Mouse (Mus musculus) c-Kit-positive CD71-negative TER-119-negative erythroid progenitor cells, embryonic 14.5 days (primary cell): Measurements from ENCODE around the gene Tgoln1.

ENCODE experiments used
- DNase-seq: peaks from one replicate; pipeline ENCODE4 v3.0.0-alpha.2; 2013; ENCODE audit warnings: low read depth

The Tgoln1 gene

DNA sequence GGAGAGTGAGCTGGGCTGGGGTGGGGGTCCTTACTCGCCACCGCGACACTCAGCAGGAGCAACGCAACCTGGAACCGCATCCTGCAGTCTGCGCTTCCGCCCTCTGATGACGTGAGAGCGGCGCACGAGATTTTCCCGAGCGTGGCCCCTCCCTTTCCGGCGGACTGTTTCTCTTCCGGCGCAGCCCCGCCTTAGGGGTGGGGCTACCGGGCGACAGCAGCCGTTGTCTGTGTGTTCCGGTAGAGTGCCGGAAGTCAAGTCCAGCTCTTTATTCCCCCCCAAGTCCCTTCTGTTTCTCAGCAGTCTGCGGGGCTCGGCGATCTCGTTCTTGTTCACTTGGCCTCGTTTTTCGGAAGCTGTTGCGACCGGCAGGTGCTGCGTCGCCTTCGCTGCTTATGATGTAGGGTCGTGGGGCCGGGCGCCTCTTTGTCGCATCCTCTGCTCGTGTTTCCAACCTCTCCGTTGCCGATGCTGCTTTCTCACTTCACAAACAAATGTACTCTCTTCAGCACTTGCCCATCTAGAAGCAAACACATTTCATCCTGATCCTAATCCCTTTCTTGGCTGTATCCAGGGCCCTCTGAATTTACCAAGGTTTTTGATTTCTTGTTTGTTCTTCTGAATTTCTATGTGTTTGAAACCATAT, at the start of gene Tgoln1:
Gene Tgoln1, minus strand, starts transcription at position 358 of the 646 bp plus-strand sequence.
- DNase-seq = peak; percentile 95

DNA sequence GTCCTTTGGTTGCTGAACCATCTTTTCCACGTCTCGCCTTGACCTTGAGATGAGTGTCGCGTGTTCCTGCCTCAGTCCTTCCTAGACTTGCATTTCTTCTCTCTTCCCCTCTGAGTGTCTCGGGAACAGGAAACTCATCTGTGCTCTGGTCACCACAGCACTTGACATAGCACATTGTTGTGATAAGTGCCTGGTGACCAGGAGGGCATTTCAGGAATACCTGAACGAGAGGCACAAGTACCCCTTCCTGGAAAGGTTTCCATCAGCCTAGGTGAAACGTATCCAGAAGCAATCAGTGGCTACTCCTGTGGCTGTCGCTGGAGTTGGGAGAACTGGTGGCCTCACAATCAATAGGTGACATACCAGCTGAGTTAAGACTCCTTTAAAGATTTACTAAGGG, 47.5 kb upstream of the Tgoln1 start:
- no peak for DNase-seq

DNA sequence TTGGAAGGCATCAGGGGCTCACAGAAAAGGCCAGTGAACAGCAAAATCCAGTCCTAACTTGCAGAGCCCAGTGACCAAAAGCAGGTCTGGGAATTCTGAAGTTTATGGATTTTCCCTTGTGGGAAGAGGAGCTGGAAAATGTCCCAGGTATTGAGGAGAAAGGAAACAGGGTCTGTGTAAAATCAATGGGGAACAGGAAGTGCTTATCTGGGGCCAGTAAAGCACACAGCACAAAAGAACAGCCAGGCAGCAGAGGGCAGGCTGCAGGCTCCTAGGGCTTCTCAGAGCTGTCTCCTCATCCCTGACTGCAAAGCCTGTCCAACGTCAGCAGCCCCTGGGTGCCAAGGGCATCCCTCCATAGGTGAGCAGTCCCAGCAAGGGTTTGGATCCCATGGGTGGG, 46.2 kb upstream of the Tgoln1 start:
- DNase-seq = no peak

DNA sequence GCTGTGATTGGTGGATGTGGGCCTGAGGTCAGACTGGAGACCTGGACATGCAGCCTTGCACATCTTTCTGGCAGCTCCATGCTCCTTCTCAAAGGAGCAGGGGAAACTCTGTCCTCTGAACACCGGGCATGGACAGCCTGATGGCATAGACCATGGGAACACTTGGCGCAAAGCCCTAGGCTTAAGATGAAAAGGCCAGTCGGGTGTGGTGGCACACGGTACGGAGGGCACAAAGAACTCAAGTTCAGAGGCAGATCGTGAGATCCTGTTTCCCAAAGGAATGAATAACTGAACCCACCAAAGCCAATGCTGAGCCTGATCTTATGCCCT, 43.6 kb upstream of the Tgoln1 start:
- DNase-seq = no peak

DNA sequence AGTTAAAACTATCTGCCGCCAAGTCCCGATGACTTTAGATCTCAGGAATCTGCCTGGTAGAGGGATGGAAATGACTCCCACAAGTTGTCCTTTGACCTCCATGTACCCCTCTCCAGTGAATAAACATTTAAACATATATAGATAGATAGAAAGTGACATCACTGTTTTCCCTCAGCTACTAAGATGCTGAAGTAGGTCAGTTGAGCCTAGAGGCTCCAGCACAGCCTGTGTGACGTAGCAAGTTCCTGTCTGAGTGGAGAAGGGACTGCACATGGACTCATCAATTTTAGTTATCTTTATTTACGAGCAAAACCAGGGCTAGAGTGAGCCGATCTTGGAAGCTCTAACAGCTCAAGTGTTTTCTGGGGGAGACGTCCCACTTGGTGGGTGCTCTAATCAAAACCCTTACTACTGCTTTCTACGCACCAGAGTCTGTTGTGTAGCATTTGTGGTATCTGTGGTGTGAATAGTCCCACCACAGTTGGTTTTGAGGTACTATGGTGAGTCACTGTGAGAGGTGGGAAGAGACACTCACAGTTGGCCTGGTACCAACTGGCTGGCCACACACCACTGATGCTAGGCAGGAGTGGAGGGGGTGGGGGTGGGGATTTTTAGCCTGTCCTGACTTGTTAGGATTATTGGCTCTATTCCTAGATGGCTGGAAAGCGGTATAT, 43.1 kb upstream of the Tgoln1 start:
- DNase-seq = no peak

DNA sequence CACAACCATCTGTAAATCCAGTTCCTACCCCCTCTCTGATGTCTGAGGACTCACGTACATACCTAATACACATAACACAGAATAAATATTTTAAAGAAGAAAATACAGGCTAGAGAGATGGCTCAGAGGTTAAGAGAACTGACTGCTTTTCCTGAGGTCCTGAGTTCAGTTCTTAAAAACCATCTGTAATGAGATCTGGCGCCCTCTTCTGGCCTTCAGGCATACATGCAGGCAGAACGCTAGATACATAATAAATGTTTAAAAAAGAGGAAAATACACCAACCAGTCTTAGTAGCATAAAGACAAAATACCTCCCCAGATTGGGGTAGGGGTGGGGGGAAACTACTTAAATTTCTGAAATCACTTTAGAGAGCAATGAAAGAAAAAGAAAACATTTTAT, 41.2 kb upstream of the Tgoln1 start:
- DNase-seq = peak; percentile 39

DNA sequence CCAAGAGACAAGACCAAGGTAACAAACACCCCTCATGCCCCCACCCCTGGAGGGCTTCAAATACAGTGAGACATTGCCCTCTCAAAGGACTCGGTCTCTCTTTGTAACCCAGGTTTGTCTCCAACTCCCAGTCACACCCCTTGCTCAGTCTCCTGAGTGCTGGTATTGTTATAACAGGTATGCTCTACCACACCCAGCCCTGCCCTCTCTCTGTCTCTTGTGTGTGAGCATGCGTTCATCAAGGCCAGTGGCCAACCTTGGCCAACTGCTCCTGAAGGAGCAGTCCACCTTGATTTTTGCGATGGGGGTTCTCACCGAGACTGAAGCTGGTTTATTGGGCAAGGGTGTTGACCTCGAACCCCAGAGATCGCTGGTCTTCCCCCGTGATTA, 39.2 kb upstream of the Tgoln1 start:
- DNase-seq = no peak

DNA sequence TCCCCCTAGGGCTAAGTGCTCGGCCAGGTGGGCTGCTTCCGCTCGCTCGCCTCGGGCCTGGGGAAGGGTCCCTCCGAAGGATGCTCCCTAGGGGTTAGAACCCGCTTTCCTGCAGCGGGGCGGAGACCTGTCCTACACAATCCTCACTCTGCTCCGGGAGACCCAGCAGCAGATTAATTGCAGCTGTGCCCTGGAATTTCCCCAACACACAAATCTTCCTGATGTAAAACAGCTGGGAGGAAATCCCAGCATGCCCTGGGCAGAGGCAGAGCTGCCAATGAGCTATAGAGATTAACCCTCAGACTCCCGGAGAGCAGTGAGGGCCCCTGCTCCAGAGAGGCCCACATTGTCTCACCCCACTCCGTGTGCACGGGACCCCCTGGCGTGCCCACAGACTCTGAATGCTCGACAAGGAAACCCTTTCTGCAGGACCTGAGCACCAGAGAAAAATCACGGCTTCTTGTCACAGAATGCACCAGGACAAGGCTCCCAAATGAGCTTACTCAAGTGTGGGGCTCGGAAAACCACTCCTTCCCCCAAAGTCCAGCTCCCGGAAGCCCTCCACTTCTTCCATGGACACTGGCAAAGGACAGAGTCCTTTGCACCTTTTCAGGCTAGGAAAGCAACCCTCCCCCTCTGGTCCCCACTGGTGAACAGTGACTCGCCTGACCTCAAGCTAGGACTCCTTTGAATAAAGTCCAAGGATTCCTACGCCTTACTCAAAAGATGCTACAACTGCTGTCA, 38.7 kb upstream of the Tgoln1 start:
- no peak for DNase-seq

DNA sequence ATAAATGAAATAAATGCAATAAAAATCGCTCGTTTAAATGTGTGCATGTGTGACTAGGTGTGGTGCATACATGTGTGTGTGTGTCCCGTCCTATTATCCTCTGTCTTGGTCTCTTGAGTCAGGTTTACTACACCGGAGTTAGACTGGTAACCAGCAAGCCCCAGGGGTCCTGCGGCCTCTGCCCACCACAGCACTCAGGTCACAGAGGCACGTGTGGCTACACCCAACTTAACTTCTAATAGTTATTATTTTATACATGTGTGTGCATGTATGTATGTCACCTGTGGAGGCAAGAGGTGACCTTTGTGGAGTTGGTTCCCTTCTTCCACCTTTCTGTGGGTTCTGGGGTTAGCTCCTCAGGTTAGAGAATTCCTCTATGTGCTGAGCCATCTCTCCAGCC, 37.6 kb upstream of the Tgoln1 start:
- DNase-seq = no peak

DNA sequence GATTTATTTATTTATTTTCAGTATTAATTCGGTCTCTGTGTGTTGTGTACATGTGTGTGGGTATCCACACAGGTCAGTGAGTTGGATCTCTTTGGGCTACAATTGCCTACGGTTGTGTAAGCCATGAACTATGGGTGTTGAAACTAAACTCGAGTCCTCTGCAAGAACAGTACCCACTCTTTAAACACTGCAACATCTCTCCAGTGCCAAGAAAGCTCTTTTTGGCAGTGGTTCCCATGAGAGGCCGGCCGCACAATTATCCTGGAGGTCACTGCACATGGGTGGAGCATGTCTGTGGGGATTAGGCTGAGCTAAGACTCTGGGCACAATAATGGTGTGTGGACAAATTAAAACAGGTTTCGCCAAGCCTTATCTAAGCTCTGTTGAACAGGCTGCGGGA, 36.6 kb upstream of the Tgoln1 start:
- no peak for DNase-seq

DNA sequence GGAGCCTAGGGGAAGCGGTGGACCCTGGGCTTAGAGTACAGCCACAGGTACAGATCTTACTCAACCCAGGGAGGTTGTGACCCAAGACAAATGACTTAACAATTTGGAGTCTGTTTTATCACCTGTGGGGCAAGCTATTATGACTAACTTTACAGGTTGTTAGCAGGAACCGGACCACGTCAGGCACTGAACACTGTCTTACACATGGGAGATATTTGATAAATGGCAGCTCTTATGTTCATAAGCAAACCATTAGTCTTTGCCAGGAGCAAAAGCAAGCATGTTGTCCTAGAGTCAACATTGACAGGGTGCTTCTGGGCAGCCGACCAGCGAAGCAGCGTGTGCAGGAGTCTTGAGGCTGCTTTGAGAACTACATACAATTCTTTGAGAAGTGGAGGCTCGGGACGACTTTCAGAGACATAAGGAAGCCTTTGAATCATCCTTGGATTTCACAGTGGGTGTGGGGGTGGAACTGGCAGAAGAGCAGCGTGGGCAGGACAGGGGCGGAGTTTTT, 33.6 kb upstream of the Tgoln1 start:
- no peak for DNase-seq

DNA sequence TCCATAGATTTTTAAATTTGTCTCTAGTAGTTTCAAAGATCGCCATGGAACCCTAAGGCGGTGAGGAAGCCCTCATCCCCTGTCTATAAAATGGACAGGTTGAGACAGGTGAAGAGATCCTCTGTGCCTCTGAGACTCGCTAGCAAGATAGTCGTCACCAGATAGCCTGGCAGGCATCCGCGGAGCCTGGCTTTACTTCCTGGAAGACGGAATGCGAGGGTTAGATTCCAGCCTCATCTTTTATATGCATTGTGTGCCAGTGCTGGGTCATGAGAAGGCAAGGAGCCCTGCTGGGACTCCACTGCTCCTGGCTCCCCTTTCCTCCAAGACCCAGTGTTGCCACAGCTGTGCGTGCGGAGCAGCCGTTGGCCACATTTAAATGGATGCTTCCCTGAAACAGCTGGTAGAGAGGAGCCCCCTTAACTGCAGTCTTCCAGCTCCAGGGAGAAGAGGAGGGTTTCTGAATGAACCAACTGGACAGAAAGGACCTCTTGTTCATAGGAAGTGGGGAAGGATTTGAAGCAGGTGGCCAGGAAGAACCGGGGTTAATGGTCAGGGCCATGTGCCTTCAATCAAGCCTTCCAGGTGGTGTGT, 31.3 kb upstream of the Tgoln1 start:
- no peak for DNase-seq

DNA sequence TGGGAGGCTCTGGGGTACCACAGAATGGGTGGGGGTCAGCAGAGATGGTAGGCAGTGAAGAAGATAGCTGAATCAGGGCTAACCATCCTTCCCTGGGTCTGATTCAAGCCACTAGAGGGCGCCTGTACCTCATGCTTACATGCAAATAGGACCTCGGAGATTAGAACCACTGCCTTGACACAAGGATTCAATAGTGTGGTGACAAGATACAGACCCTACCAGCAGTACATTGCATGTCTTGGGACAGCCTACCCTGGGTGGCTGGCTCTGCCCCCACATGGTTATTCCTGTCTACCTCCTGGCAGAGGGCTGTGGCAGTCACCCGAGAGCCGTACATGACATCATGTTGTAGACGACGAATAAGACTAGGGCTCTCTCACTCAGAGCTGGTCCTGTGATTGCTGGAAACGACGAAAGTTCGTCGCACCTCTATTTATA, 30.6 kb upstream of the Tgoln1 start:
- peak; percentile 46 for DNase-seq

DNA sequence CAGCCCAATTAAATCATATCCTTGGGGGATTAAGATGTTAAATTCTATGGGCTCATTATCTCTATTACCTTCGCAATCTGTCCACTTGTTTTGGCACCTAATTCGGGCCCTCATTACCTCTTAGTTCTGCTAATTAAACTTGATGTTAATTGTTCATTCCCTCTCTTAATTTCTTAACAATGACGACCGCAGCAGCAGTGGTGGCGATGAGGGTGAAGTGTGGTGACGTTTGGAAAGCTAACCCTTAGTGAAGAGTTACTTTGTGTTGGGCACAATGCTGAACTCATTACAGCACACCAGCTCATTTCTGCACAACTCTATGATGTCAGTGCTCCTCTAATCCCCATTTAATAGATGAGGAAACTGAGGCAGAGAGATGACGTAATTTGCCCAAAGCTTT, 28.6 kb upstream of the Tgoln1 start:
- no peak for DNase-seq

DNA sequence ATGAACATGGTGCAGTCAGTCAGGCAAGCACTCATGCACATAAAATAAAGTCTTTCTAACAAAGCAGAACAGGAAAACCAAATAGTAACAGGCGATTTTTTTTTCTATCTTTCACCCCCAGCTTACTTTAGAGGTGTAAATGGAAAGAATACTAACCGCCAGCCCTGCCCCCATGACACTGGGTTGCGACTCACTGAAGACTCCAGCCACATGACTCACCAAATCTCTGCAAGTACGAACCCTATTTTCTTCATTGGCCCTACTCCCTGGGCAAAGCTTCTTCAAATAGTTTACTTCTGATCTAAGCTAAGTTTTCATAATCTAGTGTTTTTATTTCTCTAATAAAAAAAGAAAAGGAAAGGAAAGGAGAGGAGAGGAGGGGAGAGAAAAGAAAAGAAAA, 27.8 kb upstream of the Tgoln1 start:
- no peak for DNase-seq

DNA sequence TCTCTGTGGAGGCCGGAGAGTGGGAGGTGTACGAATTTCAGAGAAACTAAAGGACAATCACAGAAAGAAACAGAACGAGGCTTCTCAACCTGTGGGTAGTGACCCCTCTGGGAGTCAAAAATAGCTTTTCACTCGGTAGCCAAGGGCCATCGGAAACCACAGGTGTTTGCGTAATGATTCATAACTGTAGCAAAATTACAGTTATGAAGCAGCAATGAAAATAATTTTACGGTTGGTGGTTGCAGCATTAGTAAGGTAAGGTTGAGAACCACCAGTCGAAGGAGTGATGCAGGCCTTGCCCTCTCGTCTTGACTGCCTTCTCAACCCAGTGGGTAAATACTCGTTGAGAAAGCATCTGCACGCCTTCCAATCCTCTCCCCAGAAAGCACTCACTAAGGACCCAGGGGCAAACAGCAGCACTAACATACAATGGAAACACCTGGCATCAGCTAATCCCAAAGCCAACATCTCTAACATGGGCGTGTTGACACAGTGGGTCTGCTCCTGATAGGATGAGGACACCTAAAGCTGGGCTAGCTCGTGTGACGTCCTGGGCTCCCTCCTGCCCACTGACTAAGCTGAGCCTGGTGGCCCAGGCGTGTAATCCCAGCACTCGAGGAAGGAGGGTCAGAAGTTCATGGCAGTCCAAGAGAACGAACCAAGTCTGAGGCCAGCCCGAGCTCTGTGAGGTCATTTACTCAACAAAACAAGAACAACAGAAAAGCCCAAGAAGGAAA, 24.6 kb upstream of the Tgoln1 start:
- DNase-seq = no peak

DNA sequence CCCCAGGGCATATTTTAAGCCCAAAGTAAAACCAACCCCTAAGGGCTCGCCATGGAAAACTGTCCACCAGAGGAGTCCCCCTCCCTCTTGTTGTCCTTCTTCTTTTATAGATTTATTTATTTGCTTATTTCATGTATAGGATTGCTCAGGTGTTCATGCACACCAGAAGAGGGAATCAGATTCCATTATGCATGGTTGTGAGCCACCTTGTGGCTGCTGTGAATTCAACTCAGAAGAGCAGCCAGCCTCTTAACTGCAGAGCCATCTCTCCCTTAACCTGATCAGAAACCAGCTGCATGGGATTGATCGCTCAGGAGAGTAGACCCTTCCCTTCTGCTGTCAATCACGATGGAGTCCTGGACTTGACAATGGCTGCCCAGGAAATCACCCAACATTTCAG, 20.1 kb upstream of the Tgoln1 start:
- DNase-seq = no peak

DNA sequence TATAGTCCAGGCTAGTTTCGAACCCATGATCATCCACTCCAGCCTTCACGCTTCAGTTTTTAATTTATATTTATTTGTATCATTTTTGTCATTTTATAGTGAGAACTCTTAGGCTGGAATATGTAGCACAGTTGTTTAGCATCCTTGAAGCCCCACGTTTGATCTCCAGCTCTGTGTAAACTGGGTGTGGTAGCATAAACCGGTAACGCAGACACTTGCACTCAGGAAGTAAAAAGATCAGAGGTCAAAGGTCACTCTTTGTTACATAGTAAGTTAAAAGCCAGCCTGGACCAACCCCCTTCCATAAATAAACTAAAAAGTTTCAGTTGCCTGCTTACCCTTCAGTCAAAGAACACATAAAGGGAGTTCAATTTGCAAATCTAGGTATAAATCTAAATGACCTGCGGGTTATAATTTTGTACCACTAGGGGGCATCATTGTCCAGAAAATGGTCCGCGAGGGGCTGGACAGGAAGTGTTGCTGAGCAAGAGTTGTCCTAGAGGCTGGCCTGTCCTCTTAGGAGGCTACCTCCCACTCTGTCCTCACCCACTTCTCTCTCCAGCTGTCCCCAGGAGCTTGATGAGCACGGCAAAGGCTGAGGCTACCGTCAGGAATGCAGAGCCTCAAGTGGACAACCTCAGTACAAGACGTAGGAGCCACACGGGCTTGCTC, 19.1 kb upstream of the Tgoln1 start:
- peak; percentile 55 for DNase-seq

DNA sequence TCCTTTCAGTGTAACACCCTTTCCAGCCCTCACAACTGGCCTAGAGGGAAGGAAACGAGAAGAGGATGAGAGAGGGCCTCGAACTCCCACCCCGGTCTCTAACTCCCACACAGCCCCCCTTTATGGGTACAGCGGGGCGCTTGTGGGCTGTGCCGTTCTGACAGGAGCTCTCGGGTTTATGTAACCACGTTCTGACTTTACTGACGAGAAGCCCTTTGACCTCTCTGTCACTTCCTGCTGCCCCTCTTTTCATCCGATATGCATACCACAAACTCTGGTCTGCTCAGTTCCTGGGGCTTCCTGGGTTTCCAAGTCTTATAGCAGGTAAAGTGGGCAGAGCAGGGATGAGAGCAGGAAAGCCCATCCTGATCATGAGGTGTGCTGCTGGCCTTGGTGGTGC, 17.5 kb upstream of the Tgoln1 start:
- no peak for DNase-seq

DNA sequence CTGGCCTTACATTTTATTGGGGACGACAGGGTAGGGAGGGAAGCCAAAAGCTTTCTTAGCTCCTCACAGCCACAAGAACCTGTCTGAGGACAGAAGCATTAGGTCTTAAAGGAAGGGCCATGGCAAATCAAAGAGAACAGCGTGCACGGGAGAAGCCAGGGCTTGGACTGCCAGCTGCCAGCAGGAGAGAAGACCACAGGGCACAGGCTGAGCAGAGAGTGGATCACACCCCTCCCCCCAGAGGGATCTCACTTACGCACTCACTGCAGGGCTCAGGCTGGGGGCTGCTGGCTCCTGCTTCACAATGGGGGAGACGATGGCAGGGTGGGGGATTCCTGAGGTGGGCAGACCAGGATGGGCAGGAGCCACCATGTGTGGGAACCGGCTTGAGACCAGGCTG, 14.9 kb upstream of the Tgoln1 start:
- DNase-seq = no peak

DNA sequence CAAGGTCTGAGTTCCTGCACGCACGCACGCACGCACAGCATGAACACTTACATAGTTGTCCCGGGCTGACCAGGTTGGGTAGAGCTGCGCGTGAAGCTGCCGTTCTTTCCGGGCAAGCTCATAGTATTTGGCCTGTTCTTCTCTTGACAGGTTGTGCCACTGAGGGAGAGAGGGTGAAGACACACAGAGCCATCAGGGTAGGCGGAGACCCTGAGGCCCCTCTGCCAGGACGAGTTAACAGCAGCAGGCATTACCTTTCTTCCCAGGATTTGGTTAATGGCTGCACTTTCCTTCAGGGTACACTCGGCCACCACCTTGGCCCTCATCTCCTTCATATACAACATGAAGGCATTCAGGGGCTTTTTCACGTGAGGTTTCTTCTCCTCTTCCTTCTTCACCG, 14.2 kb upstream of the Tgoln1 start:
- no peak for DNase-seq

DNA sequence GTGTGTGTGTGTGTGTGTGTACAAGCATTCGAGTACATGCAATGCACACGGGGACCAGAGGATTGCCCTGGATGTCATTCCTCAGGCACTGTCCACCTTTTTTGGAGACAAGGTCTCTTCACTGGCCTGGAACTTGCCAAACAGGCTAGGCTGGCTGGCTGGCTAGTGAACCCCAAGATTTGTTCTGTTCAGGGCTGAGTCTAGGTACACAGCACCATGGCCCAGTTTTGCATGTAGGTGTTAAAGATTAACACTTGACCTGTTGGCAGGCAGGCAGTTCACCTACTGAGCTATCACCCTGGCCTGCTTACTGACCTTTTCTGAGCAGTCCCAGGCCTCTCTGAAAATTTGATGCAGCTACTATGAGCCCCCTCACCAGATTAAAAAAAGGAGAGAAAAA, 13.6 kb upstream of the Tgoln1 start:
- no peak for DNase-seq
